Mouse (Mus musculus): Measurements from ENCODE around the gene Acod1.

Acod1 gene

GRCm38 (mm10) chr14:103046677-103047076 is at the start of gene Acod1:
Gene Acod1 (plus strand): TSS chr14:103046977.
- no peak for DNase-seq

- DNase-seq, result no peak
Measured at GRCm38 (mm10) chr14:103007737-103008136, 39.0 kb upstream of the Acod1 start.

- DNase-seq, result peak; percentile 14 to 20
Measured at GRCm38 (mm10) chr14:103011782-103012181, 35.0 kb upstream of the Acod1 start.

- peak; percentile 59 to 67 for DNase-seq
Measured at GRCm38 (mm10) chr14:103012563-103013150, 34.1 kb upstream of the Acod1 start.

- DNase-seq, result no peak
Measured at GRCm38 (mm10) chr14:103017009-103017408, 29.8 kb upstream of the Acod1 start.

- no peak for DNase-seq
Measured at GRCm38 (mm10) chr14:103020046-103020445, 26.7 kb upstream of the Acod1 start.

- DNase-seq, result no peak
Measured at GRCm38 (mm10) chr14:103029203-103029602, 17.6 kb upstream of the Acod1 start.

- no peak for DNase-seq
Measured at GRCm38 (mm10) chr14:103033271-103033823, 13.4 kb upstream of the Acod1 start.

GRCm38 (mm10) chr14:103034076-103034475 is 12.7 kb upstream of the Acod1 start:
- no peak for DNase-seq

- DNase-seq, result no peak
Measured at GRCm38 (mm10) chr14:103037016-103037415, 9.8 kb upstream of the Acod1 start.

GRCm38 (mm10) chr14:103048292-103049086 is 1.7 kb downstream of the Acod1 start:
- no peak for DNase-seq

GRCm38 (mm10) chr14:103051159-103051769 is 4.5 kb downstream of the Acod1 start:
- peak; percentile 57 to 62 for DNase-seq

GRCm38 (mm10) chr14:103054731-103055130 is 8.0 kb downstream of the Acod1 start:
- no peak for DNase-seq

GRCm38 (mm10) chr14:103056601-103057000 is 9.8 kb downstream of the Acod1 start:
- DNase-seq, result no peak

GRCm38 (mm10) chr14:103058998-103059397 is 12.2 kb downstream of the Acod1 start:
- no peak for DNase-seq

GRCm38 (mm10) chr14:103059495-103059894 is 12.7 kb downstream of the Acod1 start:
- DNase-seq, result no peak

- DNase-seq, result peak; percentile 85 to 89
Measured at GRCm38 (mm10) chr14:103065294-103066167, 18.8 kb downstream of the Acod1 start.

GRCm38 (mm10) chr14:103069465-103069863 is 22.7 kb downstream of the Acod1 start:
- DNase-seq, result peak in 1 of 2 experiments; percentile 29

- peak; percentile 95 to 97 for DNase-seq
Measured at GRCm38 (mm10) chr14:103069864-103070611, 23.3 kb downstream of the Acod1 start, which contains the start of gene Cln5. Gene Cln5 (plus strand): TSS chr14:103070216.

- peak in 1 of 2 experiments; percentile 22 for DNase-seq
Measured at GRCm38 (mm10) chr14:103070790-103071189, 24.0 kb downstream of the Acod1 start.

GRCm38 (mm10) chr14:103071471-103071870 is 24.7 kb downstream of the Acod1 start:
- DNase-seq, result no peak

- no peak for DNase-seq
Measured at GRCm38 (mm10) chr14:103072731-103073130, 26.0 kb downstream of the Acod1 start.

Data from cerebellum, adult 18-20 months (tissue).